Mouse (Mus musculus): ENCODE measurements around the gene Gipc2. TPM values are rescaled to one million over a fixed set of nuclear protein-coding genes. Genes with fewer than 3 reads are reported as not detected.

Gipc2 gene
- polyA plus RNA-seq, 1 experiment from 2014 or later: 16.2 TPM

- Histone ChIP-seq H3K9ac (ENCODE audit: low read depth, low read length) (peak overlapping the region; percentile 26; the same call in 1 of the 2 replicates), H3K27me3 (ENCODE audit: control insufficient read depth, insufficient read depth, low read depth, low read length) (no peaks in the 10 kb centered on the region), H3K36me3 (ENCODE audit: control insufficient read depth, insufficient read depth, low read length) (no peaks in the 10 kb centered on the region), H3K4me3 (ENCODE audit: low read depth, low read length) (peak overlapping the region; percentile 20), H3K4me1 (ENCODE audit: control insufficient read depth, insufficient read depth, low read length) (peaks cover 2% of the 10 kb centered on the region; the same call in 1 of the 2 replicates), H3K9me3 (replicated peaks; ENCODE audit: control insufficient read depth, low read length, poor library complexity, severe bottlenecking) (no peaks in the 10 kb centered on the region), H3K4me2 (ENCODE audit: low read length) (peak overlapping the region; percentile 48), H3K27ac (ENCODE audit: low read length) (no peak overlapping the region)
- WGBS: 26% methylated on average over 13 of the region's 13 CpGs
- peak; percentile 70 for ATAC-seq
Measured at GRCm38 (mm10) chr3:152066696-152067095, 99.3 kb downstream of the Gipc2 start.

GRCm38 (mm10) chr3:152065806-152066205, 100.2 kb downstream of the Gipc2 start:
- Histone ChIP-seq H3K4me2 (ENCODE audit: low read length) (no peak overlapping the region), H3K4me1 (ENCODE audit: control insufficient read depth, insufficient read depth, low read length) (peaks cover 2% of the 10 kb centered on the region; the same call in 1 of the 2 replicates), H3K27me3 (ENCODE audit: control insufficient read depth, insufficient read depth, low read depth, low read length) (no peaks in the 10 kb centered on the region), H3K4me3 (ENCODE audit: low read depth, low read length) (no peak overlapping the region), H3K27ac (ENCODE audit: low read length) (no peak overlapping the region), H3K36me3 (ENCODE audit: control insufficient read depth, insufficient read depth, low read length) (no peaks in the 10 kb centered on the region), H3K9me3 (replicated peaks; ENCODE audit: control insufficient read depth, low read length, poor library complexity, severe bottlenecking) (no peaks in the 10 kb centered on the region), H3K9ac (ENCODE audit: low read depth, low read length) (no peak overlapping the region)
- ATAC-seq: 0 out of 2 replicates have a peak, but pooled peaks have one; percentile 25
- 62% methylated on average over 4 of the region's 4 CpGs for whole genome bisulfite sequencing

- H3K4me2 ChIP-seq (ENCODE audit: low read length): no peak overlapping the region
- 83% methylated on average over 2 of the region's 2 CpGs for whole genome bisulfite sequencing
- no peak for ATAC-seq
- H3K9ac ChIP-seq (ENCODE audit: low read depth, low read length): no peak overlapping the region
- H3K9me3 ChIP-seq (replicated peaks; ENCODE audit: control insufficient read depth, low read length, poor library complexity, severe bottlenecking): no peaks in the 10 kb centered on the region
- no peak overlapping the region for H3K27ac ChIP-seq (ENCODE audit: low read length)
- peaks cover 2% of the 10 kb centered on the region; the same call in 1 of the 2 replicates for H3K4me1 ChIP-seq (ENCODE audit: control insufficient read depth, insufficient read depth, low read length)
- no peak overlapping the region for H3K4me3 ChIP-seq (ENCODE audit: low read depth, low read length)
- no peaks in the 10 kb centered on the region for H3K27me3 ChIP-seq (ENCODE audit: control insufficient read depth, insufficient read depth, low read depth, low read length)
- H3K36me3 ChIP-seq (ENCODE audit: control insufficient read depth, insufficient read depth, low read length): no peaks in the 10 kb centered on the region
Measured at GRCm38 (mm10) chr3:152064166-152064565, 101.9 kb downstream of the Gipc2 start.

- no peaks in the 10 kb centered on the region for H3K36me3 ChIP-seq (ENCODE audit: control insufficient read depth, insufficient read depth, low read length)
- no peak overlapping the region for H3K27ac ChIP-seq (ENCODE audit: low read length)
- WGBS: 57% methylated on average over 3 of the region's 3 CpGs
- H3K9me3 ChIP-seq (replicated peaks; ENCODE audit: control insufficient read depth, low read length, poor library complexity, severe bottlenecking): no peaks in the 10 kb centered on the region
- H3K4me3 ChIP-seq (ENCODE audit: low read depth, low read length): no peak overlapping the region
- no peaks in the 10 kb centered on the region for H3K27me3 ChIP-seq (ENCODE audit: control insufficient read depth, insufficient read depth, low read depth, low read length)
- ATAC-seq: no peak
- peaks cover 2% of the 10 kb centered on the region; the same call in 1 of the 2 replicates for H3K4me1 ChIP-seq (ENCODE audit: control insufficient read depth, insufficient read depth, low read length)
- H3K4me2 ChIP-seq (ENCODE audit: low read length): no peak overlapping the region
- no peak overlapping the region for H3K9ac ChIP-seq (ENCODE audit: low read depth, low read length)
Measured at GRCm38 (mm10) chr3:152062806-152063205, 103.2 kb downstream of the Gipc2 start.

GRCm38 (mm10) chr3:152061145-152061544, 104.9 kb downstream of the Gipc2 start:
- WGBS: 89% methylated on average over 5 of the region's 5 CpGs
- Histone ChIP-seq H3K9ac (ENCODE audit: low read depth, low read length) (no peak overlapping the region), H3K9me3 (replicated peaks; ENCODE audit: control insufficient read depth, low read length, poor library complexity, severe bottlenecking) (no peaks in the 10 kb centered on the region), H3K4me3 (ENCODE audit: low read depth, low read length) (no peak overlapping the region), H3K27me3 (ENCODE audit: control insufficient read depth, insufficient read depth, low read depth, low read length) (no peaks in the 10 kb centered on the region), H3K4me2 (ENCODE audit: low read length) (no peak overlapping the region), H3K4me1 (ENCODE audit: control insufficient read depth, insufficient read depth, low read length) (no peaks in the 10 kb centered on the region; the same call in 1 of the 2 replicates), H3K36me3 (ENCODE audit: control insufficient read depth, insufficient read depth, low read length) (no peaks in the 10 kb centered on the region), H3K27ac (ENCODE audit: low read length) (no peak overlapping the region)
- no peak for ATAC-seq

- H3K36me3 ChIP-seq (ENCODE audit: control insufficient read depth, insufficient read depth, low read length): no peaks in the 10 kb centered on the region
- no peak overlapping the region for H3K4me3 ChIP-seq (ENCODE audit: low read depth, low read length)
- no peaks in the 10 kb centered on the region for H3K9me3 ChIP-seq (replicated peaks; ENCODE audit: control insufficient read depth, low read length, poor library complexity, severe bottlenecking)
- ATAC-seq: no peak
- no peaks in the 10 kb centered on the region for H3K27me3 ChIP-seq (ENCODE audit: control insufficient read depth, insufficient read depth, low read depth, low read length)
- H3K9ac ChIP-seq (ENCODE audit: low read depth, low read length): no peak overlapping the region
- H3K4me1 ChIP-seq (ENCODE audit: control insufficient read depth, insufficient read depth, low read length): no peaks in the 10 kb centered on the region
- no peak overlapping the region for H3K4me2 ChIP-seq (ENCODE audit: low read length)
- H3K27ac ChIP-seq (ENCODE audit: low read length): no peak overlapping the region
- 82% methylated on average over 2 of the region's 2 CpGs for WGBS
Measured at GRCm38 (mm10) chr3:152058235-152058634, 107.8 kb downstream of the Gipc2 start.

- 66% methylated on average over 4 of the region's 4 CpGs for WGBS
- no peaks in the 10 kb centered on the region for H3K36me3 ChIP-seq (ENCODE audit: control insufficient read depth, insufficient read depth, low read length)
- no peak overlapping the region for H3K4me3 ChIP-seq (ENCODE audit: low read depth, low read length)
- H3K4me2 ChIP-seq (ENCODE audit: low read length): no peak overlapping the region
- H3K9ac ChIP-seq (ENCODE audit: low read depth, low read length): no peak overlapping the region
- no peaks in the 10 kb centered on the region for H3K27me3 ChIP-seq (ENCODE audit: control insufficient read depth, insufficient read depth, low read depth, low read length)
- no peaks in the 10 kb centered on the region for H3K4me1 ChIP-seq (ENCODE audit: control insufficient read depth, insufficient read depth, low read length)
- H3K9me3 ChIP-seq (replicated peaks; ENCODE audit: control insufficient read depth, low read length, poor library complexity, severe bottlenecking): no peaks in the 10 kb centered on the region
- ATAC-seq: no peak
- no peak overlapping the region for H3K27ac ChIP-seq (ENCODE audit: low read length)
Measured at GRCm38 (mm10) chr3:152054260-152054659, 111.8 kb downstream of the Gipc2 start.

GRCm38 (mm10) chr3:152051959-152052358, 114.1 kb downstream of the Gipc2 start:
- Histone ChIP-seq H3K27ac (ENCODE audit: low read length) (no peak overlapping the region), H3K4me2 (ENCODE audit: low read length) (no peak overlapping the region), H3K9me3 (replicated peaks; ENCODE audit: control insufficient read depth, low read length, poor library complexity, severe bottlenecking) (no peaks in the 10 kb centered on the region), H3K4me3 (ENCODE audit: low read depth, low read length) (no peak overlapping the region), H3K36me3 (ENCODE audit: control insufficient read depth, insufficient read depth, low read length) (no peaks in the 10 kb centered on the region), H3K27me3 (ENCODE audit: control insufficient read depth, insufficient read depth, low read depth, low read length) (no peaks in the 10 kb centered on the region), H3K9ac (ENCODE audit: low read depth, low read length) (no peak overlapping the region), H3K4me1 (ENCODE audit: control insufficient read depth, insufficient read depth, low read length) (no peaks in the 10 kb centered on the region)
- WGBS: 89% methylated on average over 2 of the region's 2 CpGs
- no peak for ATAC-seq

- Histone ChIP-seq H3K4me2 (ENCODE audit: low read length) (no peak overlapping the region), H3K36me3 (ENCODE audit: control insufficient read depth, insufficient read depth, low read length) (no peaks in the 10 kb centered on the region), H3K9me3 (replicated peaks; ENCODE audit: control insufficient read depth, low read length, poor library complexity, severe bottlenecking) (no peaks in the 10 kb centered on the region), H3K4me3 (ENCODE audit: low read depth, low read length) (no peak overlapping the region), H3K27me3 (ENCODE audit: control insufficient read depth, insufficient read depth, low read depth, low read length) (no peaks in the 10 kb centered on the region), H3K4me1 (ENCODE audit: control insufficient read depth, insufficient read depth, low read length) (no peaks in the 10 kb centered on the region), H3K27ac (ENCODE audit: low read length) (no peak overlapping the region), H3K9ac (ENCODE audit: low read depth, low read length) (no peak overlapping the region)
- no peak for ATAC-seq
Measured at GRCm38 (mm10) chr3:152047914-152048313, 118.1 kb downstream of the Gipc2 start.

Data from midbrain, embryonic 16.5 days (tissue).